Mouse (Mus musculus) limb, embryonic 14.5 days (tissue): ENCODE results near the gene Tnfsf15. TPM values are rescaled to one million over a fixed set of nuclear protein-coding genes. Genes with fewer than 3 reads are reported as not detected.

Experiments used
- ATAC-seq: fragments of 200-750 bp; cut with Nextera tagmentation; 2 replicates; pipeline ENCODE4 v1.8.0; 2017; ENCODE audit warnings: low read depth, moderate number of reproducible peaks, moderate TSS enrichment; ENCODE audit not compliant: low FRiP score
- DNase-seq: peaks from one replicate; pipeline ENCODE4 v3.0.0-alpha.2; 2015; ENCODE audit warnings: low spot score
- H3K27ac ChIP-seq: fragments of 300-500 bp; sonication (generic); replicated peaks from 2 replicates; pipeline ENCODE4 v1.5.1; 2014; ENCODE audit warnings: low read depth, mild to moderate bottlenecking, low read length, moderate library complexity, mixed read lengths
- H3K27me3 ChIP-seq: fragments of 300-500 bp; sonication (generic); 2 replicates; pipeline ENCODE4 v1.6.1; 2014; ENCODE audit warnings: low read length, mixed read lengths; ENCODE audit not compliant: control insufficient read depth, insufficient read depth
- H3K36me3 ChIP-seq: fragments of 300-500 bp; sonication (generic); 2 replicates; pipeline ENCODE4 v1.6.1; 2014; ENCODE audit warnings: mild to moderate bottlenecking, low read length, moderate library complexity, mixed read lengths; ENCODE audit not compliant: control insufficient read depth, insufficient read depth
- H3K4me1 ChIP-seq: fragments of 300-500 bp; sonication (generic); 2 replicates; pipeline ENCODE4 v1.6.1; 2014; ENCODE audit warnings: antibody characterized with exemption, low read length, mixed read lengths; ENCODE audit not compliant: control insufficient read depth, insufficient read depth
- H3K4me2 ChIP-seq: fragments of 300-500 bp; sonication (generic); replicated peaks from 2 replicates; pipeline ENCODE4 v1.6.1; 2014; ENCODE audit warnings: low read depth, mild to moderate bottlenecking, low read length, moderate library complexity; ENCODE audit not compliant: severe bottlenecking
- H3K4me3 ChIP-seq: fragments of 300-500 bp; sonication (generic); replicated peaks from 2 replicates; pipeline ENCODE4 v1.5.1; 2014; ENCODE audit warnings: low read length
- H3K9ac ChIP-seq: fragments of 300-500 bp; sonication (generic); 2 replicates; pipeline ENCODE4 v1.6.1; 2014; ENCODE audit warnings: mild to moderate bottlenecking, low read depth, low read length, moderate library complexity; ENCODE audit not compliant: severe bottlenecking
- H3K9me3 ChIP-seq: fragments of 300-500 bp; sonication (generic); 2 replicates; pipeline ENCODE4 v1.6.1; 2016; ENCODE audit warnings: low read length; ENCODE audit not compliant: control insufficient read depth
- POLR2A ChIP-seq: fragments of 200-500 bp; IDR thresholded peaks from 2 replicates; pipeline ENCODE4 v1.8.0; 2012; ENCODE audit warnings: inconsistent platforms, mild to moderate bottlenecking, moderate library complexity, borderline replicate concordance; ENCODE audit not compliant: insufficient read depth, insufficient read length; ENCODE audit errors: extremely low read depth
- WGBS: fragments of 180-500 bp; shearing (Covaris S2); extraction: QIAGEN DNeasy Blood & Tissue Kit; methylation state at CpG from one replicate; pipeline ENCODE4 v1.1.7; 2014; 5-methylcytosine and 5-hydroxymethylcytosine counted together
- polyA plus RNA-seq, 2 experiments: library from polyadenylated mRNA; depleted of rRNA in 1 of 2; stranded (reverse) in 1 of 2; unstranded in 1 of 2; fragments of >200 nt; fragmentation: Nextera tagmentation in 1 of 2; extraction: Ambion mirVana in 1 of 2; gene quantifications; 2 replicates each; pipeline versions ENCODE4 v1.2.1 to v1.2.3; 2012 to 2014

Gene Tnfsf15
- polyA plus RNA-seq, 2 experiments: 0.08 to 0.39 TPM

GRCm38 (mm10) chr4:63710431-63711220, 34.3 kb downstream of the Tnfsf15 start:
- Histone ChIP-seq H3K4me3 (no peak overlapping the region), H3K36me3 (no peaks in the 10 kb centered on the region), H3K4me2 (no peak overlapping the region), H3K27ac (no peak overlapping the region), H3K27me3 (no peaks in the 10 kb centered on the region), H3K9me3 (no peaks in the 10 kb centered on the region), H3K4me1 (no peaks in the 10 kb centered on the region), H3K9ac (no peak overlapping the region)
- no peak for ATAC-seq
- no peak for DNase-seq
- no peak for TF ChIP-seq POLR2A
- WGBS: 56% methylated on average over 8 of the region's 8 CpGs

DNA sequence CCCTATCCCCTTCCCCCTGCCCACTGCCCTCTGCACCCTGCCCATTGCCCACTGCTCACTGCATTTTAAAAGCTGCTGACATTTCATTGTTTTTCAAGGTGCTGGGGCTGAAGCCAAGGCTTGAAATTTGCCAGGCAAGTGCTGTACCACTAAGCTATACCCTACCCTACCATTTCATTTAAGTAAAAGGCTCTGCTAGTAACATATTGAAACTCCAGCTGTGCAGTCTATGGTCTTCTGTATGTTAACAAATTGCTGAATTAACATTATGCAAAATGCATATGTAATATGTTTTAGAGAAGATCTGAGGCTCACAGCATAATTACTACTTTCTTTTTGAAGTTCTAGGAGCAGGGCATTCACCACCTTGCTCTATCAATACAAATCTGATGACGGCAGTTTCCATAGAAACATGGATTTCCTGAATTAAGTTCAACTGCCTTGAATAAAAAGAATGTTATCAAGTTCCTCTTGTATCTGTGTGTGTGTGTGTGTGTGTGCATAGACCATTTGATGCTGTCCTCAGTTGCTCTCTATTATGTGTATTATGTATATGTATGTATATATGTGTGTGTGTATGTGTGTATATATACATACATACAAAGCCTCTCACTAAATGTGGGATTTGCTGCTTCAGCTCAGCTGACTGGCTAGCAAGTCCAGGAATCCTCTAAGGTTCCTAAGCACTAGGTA, 38.5 kb downstream of the Tnfsf15 start:
- H3K36me3 ChIP-seq: no peaks in the 10 kb centered on the region
- WGBS: 85% methylated on average over 1 of the region's 1 CpGs
- H3K4me1 ChIP-seq: no peaks in the 10 kb centered on the region
- H3K9me3 ChIP-seq: no peaks in the 10 kb centered on the region
- H3K27ac ChIP-seq: no peak overlapping the region
- no peak overlapping the region for H3K4me3 ChIP-seq
- no peak overlapping the region for H3K9ac ChIP-seq
- TF ChIP-seq POLR2A: no peak
- no peak overlapping the region for H3K4me2 ChIP-seq
- ATAC-seq: no peak
- H3K27me3 ChIP-seq: no peaks in the 10 kb centered on the region
- no peak for DNase-seq

DNA sequence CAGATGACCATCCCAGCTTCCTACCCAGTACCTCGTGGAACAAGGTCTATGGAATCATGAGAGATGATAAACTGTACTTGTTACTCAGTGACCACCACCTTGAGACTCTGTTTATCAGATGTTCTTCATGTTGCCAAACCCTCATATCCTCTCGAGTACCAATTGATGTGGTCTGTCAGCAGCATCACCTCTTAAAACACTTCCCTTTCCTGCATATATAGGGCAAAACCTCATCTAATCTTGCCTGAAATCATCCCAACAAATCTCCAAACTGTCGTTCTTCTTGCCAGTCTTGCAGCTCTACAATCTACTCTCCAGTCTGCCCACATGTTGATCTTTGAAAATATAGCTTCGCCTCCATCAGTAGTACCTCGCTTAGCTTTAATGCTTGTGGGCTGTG, 40.7 kb downstream of the Tnfsf15 start:
- Histone ChIP-seq H3K4me2 (no peak overlapping the region), H3K4me1 (no peaks in the 10 kb centered on the region), H3K9ac (no peak overlapping the region), H3K27me3 (no peaks in the 10 kb centered on the region), H3K27ac (no peak overlapping the region), H3K4me3 (no peak overlapping the region), H3K36me3 (no peaks in the 10 kb centered on the region), H3K9me3 (no peaks in the 10 kb centered on the region)
- TF ChIP-seq POLR2A: no peak
- DNase-seq (no peak), ATAC-seq (no peak)
- 78% methylated on average over 5 of the region's 5 CpGs for WGBS

DNA sequence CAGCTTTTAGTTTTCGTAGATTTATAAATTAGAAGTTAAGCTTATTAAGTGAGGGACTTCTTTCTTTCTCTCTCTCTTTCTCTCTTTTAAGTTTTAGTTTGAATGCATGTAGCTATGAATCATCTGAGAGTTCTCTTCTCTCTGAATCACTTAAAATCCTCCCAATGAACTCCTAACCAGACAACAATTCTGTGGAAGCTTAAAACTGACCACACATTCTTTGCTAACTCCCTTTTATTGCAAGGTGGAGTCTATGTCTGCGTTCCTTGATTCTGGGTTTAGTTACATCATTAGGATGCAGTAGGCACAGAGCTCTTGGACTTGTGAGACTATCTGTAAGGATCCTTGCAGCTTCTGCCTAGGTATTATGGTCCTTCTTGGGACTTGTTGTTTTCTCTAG, 41.2 kb downstream of the Tnfsf15 start:
- TF ChIP-seq POLR2A: no peak
- Histone ChIP-seq H3K36me3 (no peaks in the 10 kb centered on the region), H3K4me3 (no peak overlapping the region), H3K4me2 (no peak overlapping the region), H3K27me3 (no peaks in the 10 kb centered on the region), H3K9me3 (no peaks in the 10 kb centered on the region), H3K4me1 (no peaks in the 10 kb centered on the region), H3K9ac (no peak overlapping the region), H3K27ac (no peak overlapping the region)
- 77% methylated on average over 2 of the region's 2 CpGs for WGBS
- no peak for ATAC-seq
- DNase-seq: no peak

- Histone ChIP-seq H3K27me3 (no peaks in the 10 kb centered on the region), H3K27ac (no peak overlapping the region), H3K9me3 (no peaks in the 10 kb centered on the region), H3K4me1 (no peaks in the 10 kb centered on the region), H3K36me3 (no peaks in the 10 kb centered on the region), H3K4me2 (no peak overlapping the region), H3K9ac (no peak overlapping the region), H3K4me3 (no peak overlapping the region)
- DNase-seq (no peak), ATAC-seq (no peak)
- TF ChIP-seq POLR2A: no peak
- WGBS: 80% methylated on average over 4 of the region's 4 CpGs
Measured at GRCm38 (mm10) chr4:63702006-63702704, 42.8 kb downstream of the Tnfsf15 start.
